Mouse (Mus musculus) mesoderm, embryonic 11.5 days (tissue): Measurements from ENCODE around the gene Tubgcp4.
"Not testable (repeated sequence)": the region's sequence is repeated elsewhere in the genome, so short reads cannot be mapped to it uniquely, and the experiment has no call there.

Experiments
- DNase-seq: peaks from one replicate; pipeline ENCODE4 v3.0.0-alpha.2; 2012; ENCODE audit warnings: low read depth, low spot score

Tubgcp4 gene

DNA sequence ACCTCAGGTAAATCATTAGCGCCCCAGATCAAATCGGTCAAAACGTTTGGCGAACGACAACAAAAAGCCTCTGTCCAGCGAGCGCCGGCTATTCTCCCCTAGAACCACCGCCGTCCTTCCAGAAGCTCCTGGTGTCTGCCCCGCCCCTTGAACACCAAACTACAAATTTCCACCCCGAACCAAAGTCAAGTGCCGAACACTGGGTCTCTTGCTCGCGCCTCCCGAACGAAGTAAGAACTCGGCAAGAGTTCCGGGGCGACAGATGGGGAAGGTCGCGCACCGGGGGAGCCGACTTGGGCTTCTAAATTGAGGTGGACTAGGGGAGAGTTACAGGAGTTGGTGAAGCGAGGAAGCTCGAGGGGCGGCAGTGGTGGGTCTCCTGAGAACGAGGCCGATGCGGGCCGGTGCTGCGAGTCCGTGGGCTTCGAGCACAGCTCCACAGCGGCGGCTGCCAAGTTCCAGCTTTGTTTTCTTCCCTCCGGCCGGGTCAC is at the start of gene Tubgcp4:
Tubgcp4 (plus strand) TSS at position 174 of the 491 bp plus-strand sequence.
- peak; percentile 29 for DNase-seq

DNA sequence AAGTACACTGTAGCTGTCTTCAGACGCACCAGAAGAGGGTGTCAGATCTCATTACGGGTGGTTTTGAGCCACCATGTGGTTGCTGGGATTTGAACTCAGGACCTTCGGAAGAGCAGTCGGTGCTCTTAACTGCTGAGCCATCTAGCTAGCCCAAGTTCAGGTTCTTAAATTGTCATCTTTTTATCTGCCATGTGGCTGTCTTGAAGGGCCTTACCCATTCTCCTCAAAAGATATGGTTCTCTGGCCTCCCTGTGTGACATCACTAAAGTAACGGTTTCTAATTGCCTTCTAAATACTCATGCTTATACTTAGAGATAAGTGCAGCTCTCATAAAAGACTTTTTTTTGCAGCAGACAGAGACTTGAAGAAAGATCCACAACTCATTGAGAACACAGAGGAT is 44.2 kb upstream of the Tubgcp4 start:
- DNase-seq: not testable (repeated sequence)

GRCm38 (mm10) chr2:121127536-121127935 is 42.9 kb upstream of the Tubgcp4 start:
- DNase-seq: no peak

GRCm38 (mm10) chr2:121128865-121129620 is 41.4 kb upstream of the Tubgcp4 start:
- no peak for DNase-seq

- no peak for DNase-seq
Measured at GRCm38 (mm10) chr2:121132822-121133221, 37.6 kb upstream of the Tubgcp4 start.

- DNase-seq: no peak
Measured at GRCm38 (mm10) chr2:121137371-121137770, 33.1 kb upstream of the Tubgcp4 start.

GRCm38 (mm10) chr2:121139266-121140017 is 31.0 kb upstream of the Tubgcp4 start:
- peak; percentile 31 for DNase-seq

DNA sequence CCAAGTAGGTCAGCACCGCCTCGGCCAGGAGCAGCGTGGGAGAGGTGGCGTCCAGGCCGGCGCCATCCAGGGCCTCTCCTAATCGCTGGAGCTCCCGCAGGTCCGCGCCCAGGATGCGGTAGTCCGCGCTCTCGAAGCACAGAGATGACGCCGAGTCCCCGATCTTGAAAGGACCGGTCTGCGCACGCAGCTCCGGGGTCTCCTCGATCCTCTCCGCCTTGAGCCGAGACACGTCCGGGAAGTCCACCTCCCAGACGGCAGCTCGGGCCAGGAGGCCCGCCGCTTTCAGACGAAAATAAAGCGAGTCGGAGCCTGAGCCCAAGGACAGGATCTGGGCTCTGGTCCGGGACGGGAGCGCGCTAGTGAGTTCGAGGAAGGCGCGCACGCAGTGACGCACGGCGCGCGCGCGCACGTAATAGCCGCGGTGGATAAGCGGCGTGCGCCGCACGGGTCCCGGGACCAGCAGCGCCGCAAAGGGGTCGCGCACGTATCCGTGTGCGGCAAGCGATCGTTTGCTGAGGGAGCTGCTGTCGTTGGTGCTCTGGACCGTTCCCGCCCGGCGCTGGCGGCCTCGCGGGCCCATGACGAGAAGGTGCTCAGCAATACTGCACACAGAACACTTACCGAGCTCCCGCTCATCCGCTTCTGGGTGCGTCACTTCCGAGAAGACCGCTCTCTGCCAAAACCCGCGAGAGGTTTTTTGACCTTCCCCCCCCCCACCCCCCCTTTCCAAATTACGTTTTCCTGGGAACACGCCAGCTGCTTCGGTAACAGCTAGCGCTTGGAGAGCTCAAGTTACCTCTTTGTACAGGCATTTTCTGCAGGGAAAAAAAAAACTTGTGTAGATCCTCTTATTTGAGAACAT is 30.2 kb upstream of the Tubgcp4 start, which contains the start of the genes Adal and Lcmt2:
Adal (plus strand) TSS at position 411 of the 865 bp plus-strand sequence.
Lcmt2 (minus strand) TSS at position 636 of the 865 bp plus-strand sequence.
- peak; percentile 92 for DNase-seq

- no peak for DNase-seq
Measured at GRCm38 (mm10) chr2:121141216-121142035, 29.0 kb upstream of the Tubgcp4 start.

GRCm38 (mm10) chr2:121142415-121142814 is 28.0 kb upstream of the Tubgcp4 start:
- no peak for DNase-seq

- no peak for DNase-seq
Measured at GRCm38 (mm10) chr2:121149679-121150078, 20.8 kb upstream of the Tubgcp4 start.

DNA sequence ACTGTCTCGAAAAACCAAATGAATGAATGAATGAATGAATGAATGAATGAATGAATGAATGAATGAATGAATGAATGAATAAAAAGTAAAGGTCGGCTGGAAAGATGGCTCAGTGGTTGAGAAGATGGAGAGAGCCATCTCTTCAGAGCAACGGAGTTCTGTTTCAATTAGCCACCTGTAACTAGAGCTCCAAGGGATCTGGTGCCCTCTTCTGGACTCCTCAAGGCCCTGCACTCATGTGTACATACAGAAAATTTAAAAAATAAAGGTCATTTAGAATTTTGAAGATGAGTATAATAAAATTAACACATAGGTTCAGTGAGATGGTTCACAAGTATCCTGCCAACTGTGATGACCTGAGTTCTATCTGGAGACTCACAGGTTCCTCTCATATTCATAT is 17.4 kb upstream of the Tubgcp4 start:
- DNase-seq: no peak

GRCm38 (mm10) chr2:121169173-121169572 is 1.3 kb upstream of the Tubgcp4 start:
- no peak for DNase-seq

GRCm38 (mm10) chr2:121169902-121170301 is 552 bp upstream of the Tubgcp4 start:
- no peak for DNase-seq

DNA sequence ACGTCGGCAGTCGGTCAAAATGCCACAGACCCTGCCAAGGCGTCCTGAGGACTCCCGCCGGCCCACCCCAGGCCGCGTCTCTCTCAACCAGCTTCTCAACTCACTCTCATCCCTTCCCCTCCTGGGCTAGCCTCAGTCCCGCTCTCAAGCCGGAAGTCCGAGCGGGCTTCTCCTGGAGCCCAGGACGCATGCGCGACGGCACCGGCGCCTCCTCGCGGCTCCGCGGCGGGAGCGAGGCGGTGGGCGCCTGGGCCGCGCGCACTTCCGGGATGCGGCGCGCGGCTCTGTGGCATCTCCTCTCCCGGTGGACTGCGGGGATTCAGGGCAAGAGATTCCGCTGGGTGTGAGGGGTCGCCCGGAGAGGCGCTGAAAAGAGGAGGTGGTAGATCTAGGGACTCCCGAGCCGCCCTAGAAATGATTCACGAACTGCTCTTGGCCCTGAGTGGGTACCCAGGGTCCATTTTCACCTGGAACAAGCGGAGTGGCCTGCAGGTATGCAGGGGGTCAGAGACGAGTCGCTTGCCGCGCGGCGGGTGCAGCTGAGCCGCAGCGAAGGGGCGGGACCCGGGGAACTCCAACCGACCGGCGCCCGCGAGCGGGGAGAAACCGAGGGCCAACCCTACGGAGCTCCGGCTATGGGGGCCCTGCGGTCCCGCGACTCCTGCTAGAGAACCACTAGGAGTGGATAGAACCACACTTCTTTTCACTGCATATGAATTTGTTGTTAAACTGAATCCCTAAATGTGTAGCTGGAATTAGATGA is 707 bp downstream of the Tubgcp4 start, which contains the start of gene Zscan29:
Zscan29 (minus strand) TSS at position 146 of the 763 bp plus-strand sequence.
- peak; percentile 94 for DNase-seq

DNA sequence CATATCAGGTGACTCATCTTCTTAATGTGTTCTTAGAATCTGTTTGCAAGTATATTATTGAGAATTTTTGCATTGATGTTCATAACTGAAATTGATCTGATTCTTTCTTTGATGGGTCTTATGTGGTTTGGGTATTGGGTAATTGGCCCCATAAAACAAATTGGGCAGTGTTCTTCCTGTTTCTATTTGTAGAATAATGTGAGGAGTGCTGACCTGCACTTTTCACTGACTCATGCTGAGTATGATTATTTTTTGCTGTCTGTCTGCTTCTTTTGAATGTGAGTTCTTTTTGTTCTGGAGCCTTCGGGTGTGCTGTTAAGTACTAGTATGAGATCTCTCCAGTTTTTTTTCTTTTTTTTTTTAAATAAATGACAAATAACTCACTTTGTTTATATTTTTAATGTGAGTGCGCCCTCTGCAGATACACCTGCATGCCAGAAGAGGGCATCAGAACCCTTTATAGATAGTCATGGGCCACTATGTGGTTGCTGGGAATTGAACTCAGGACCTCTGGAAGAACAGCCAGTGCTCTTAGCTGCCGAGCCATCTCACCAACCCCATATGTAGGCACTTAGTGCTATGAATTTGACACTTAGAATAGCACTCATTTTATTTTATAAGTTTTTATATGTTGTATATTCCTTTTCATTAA is 8.5 kb downstream of the Tubgcp4 start:
- no peak for DNase-seq

- DNase-seq: no peak
Measured at GRCm38 (mm10) chr2:121183431-121183830, 13.0 kb downstream of the Tubgcp4 start.

- no peak for DNase-seq
Measured at GRCm38 (mm10) chr2:121184142-121184541, 13.7 kb downstream of the Tubgcp4 start.

DNA sequence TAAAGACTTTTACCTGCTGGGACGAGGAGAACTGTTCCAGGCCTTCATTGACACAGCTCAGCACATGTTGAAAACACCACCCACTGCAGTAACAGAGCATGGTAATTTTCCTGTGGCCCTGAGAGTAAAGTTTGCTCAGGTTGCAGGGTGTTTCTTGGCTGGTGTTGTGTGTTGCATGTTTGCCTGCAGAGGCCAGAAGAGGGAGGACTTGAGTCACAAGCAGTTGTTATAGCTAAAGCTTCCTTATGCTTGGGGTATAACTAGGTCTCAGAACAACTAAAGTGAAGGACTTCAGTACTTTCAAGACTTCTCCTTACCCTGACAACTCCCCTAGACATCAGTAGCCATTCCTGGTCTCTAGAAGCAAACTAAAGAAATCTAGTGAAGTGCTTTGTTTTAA is 18.1 kb downstream of the Tubgcp4 start:
- DNase-seq: no peak
